Mouse (Mus musculus): ENCODE measurements around the gene Sema3b.

GRCm38 (mm10) chr9:107612945-107613569 lies 4.0 kb upstream of the Sema3b start:
- no peak for TF ChIP-seq GATA1 (IDR thresholded peaks at IDR 0.05; ENCODE audit: borderline replicate concordance, low read length)
- TF ChIP-seq FLI1 (IDR thresholded peaks at IDR 0.05; ENCODE audit: low read length), result no peak
